Mouse (Mus musculus): ENCODE results near the gene Fbxw4.

DNA sequence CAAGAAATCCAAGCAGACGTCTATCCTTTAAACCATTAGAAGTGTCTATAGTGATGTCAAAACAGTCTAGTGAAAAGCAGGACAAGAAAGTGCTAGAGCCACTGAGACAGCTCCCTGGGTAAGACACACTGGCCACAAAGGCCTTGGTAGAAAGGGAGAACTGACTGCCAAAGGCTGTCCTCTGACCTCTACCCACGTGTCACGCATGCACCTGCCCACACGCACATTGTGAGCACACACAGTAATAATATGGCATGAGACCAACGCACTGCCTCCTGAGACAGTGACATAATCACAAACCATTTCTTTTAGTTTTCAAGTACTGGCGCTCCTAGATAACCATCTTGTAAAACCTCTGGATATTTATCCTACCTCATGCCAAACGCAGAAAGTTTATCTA is 19.4 kb downstream of the Fbxw4 start:
- TF ChIP-seq CTCF (IDR thresholded peaks at IDR 0.05; ENCODE audit: borderline replicate concordance, control insufficient read depth, extremely low read depth, insufficient read depth, low read length, poor library complexity) (no peak), POLR2A (IDR thresholded peaks at IDR 0.05; ENCODE audit: control insufficient read depth, extremely low read depth, insufficient read depth, low read length, poor library complexity) (no peak)
